Mouse (Mus musculus) embryonic facial prominence, embryonic 13.5 days (tissue): ENCODE data around the gene Lyrm1. TPM values are rescaled to one million over a fixed set of nuclear protein-coding genes. Genes with fewer than 3 reads are reported as not detected.

Source experiments
- ATAC-seq: fragments of 200-750 bp; cut with Nextera tagmentation; 2 replicates; pipeline ENCODE4 v1.8.0; 2017; ENCODE audit warnings: low read depth; ENCODE audit not compliant: insufficient number of reproducible peaks, insufficient read depth, low FRiP score, low TSS enrichment
- H3K27ac ChIP-seq: fragments of 300-500 bp; sonication (generic); 2 replicates; pipeline ENCODE4 v1.5.1; 2015; ENCODE audit warnings: moderate library complexity, mild to moderate bottlenecking, inconsistent platforms
- H3K27me3 ChIP-seq: fragments of 300-500 bp; sonication (generic); 2 replicates; pipeline ENCODE4 v1.6.1; 2015; ENCODE audit warnings: mild to moderate bottlenecking, inconsistent platforms
- H3K36me3 ChIP-seq: fragments of 300-500 bp; sonication (generic); 2 replicates; pipeline ENCODE4 v1.6.1; 2015; ENCODE audit warnings: mild to moderate bottlenecking, inconsistent platforms
- H3K4me1 ChIP-seq: fragments of 300-500 bp; sonication (generic); 2 replicates; pipeline ENCODE4 v1.6.1; 2015; ENCODE audit warnings: inconsistent platforms
- H3K4me2 ChIP-seq: fragments of 300-500 bp; sonication (generic); 2 replicates; pipeline ENCODE4 v1.6.1; 2015; ENCODE audit warnings: moderate library complexity, mild to moderate bottlenecking, inconsistent platforms
- H3K4me3 ChIP-seq: fragments of 300-500 bp; sonication (generic); 2 replicates; pipeline ENCODE4 v1.5.1; 2015; ENCODE audit warnings: mild to moderate bottlenecking, inconsistent platforms
- H3K9ac ChIP-seq: fragments of 300-500 bp; sonication (generic); 2 replicates; pipeline ENCODE4 v1.6.1; 2015; ENCODE audit warnings: mild to moderate bottlenecking, inconsistent platforms
- H3K9me3 ChIP-seq: fragments of 300-500 bp; sonication (generic); 2 replicates; pipeline ENCODE4 v1.6.1; 2016; ENCODE audit warnings: inconsistent platforms
- WGBS: fragments of 180-500 bp; shearing (Covaris S2); methylation state at CpG from one replicate; pipeline ENCODE4 v1.1.7; 2015; ENCODE audit warnings: mixed read lengths; 5-methylcytosine and 5-hydroxymethylcytosine counted together
- polyA plus RNA-seq: library from polyadenylated mRNA; unstranded; fragments of >200 nt; fragmentation: Nextera tagmentation; extraction: Ambion mirVana; gene quantifications from 2 replicates; pipeline ENCODE4 v1.2.1, GENCODE M21; 2015

The Lyrm1 gene
- polyA plus RNA-seq, 1 experiment from 2014 or later: 12.4 TPM

GRCm38 (mm10) chr7:119974214-119974613, 78.6 kb downstream of the Lyrm1 start:
- no peak overlapping the region for H3K4me3 ChIP-seq
- H3K9ac ChIP-seq: no peak overlapping the region
- no peaks in the 10 kb centered on the region for H3K27me3 ChIP-seq
- no peak overlapping the region for H3K27ac ChIP-seq
- no peaks in the 10 kb centered on the region for H3K4me1 ChIP-seq
- no peaks in the 10 kb centered on the region for H3K9me3 ChIP-seq
- no peak for ATAC-seq
- H3K4me2 ChIP-seq: no peak overlapping the region
- H3K36me3 ChIP-seq: no peaks in the 10 kb centered on the region
- WGBS: 83% methylated on average over 5 of the region's 5 CpGs

- 82% methylated on average over 6 of the region's 6 CpGs for WGBS
- H3K9ac ChIP-seq: no peak overlapping the region
- H3K27me3 ChIP-seq: no peaks in the 10 kb centered on the region
- H3K4me1 ChIP-seq: no peaks in the 10 kb centered on the region
- ATAC-seq: no peak
- no peaks in the 10 kb centered on the region for H3K9me3 ChIP-seq
- H3K36me3 ChIP-seq: no peaks in the 10 kb centered on the region
- H3K4me2 ChIP-seq: no peak overlapping the region
- H3K27ac ChIP-seq: no peak overlapping the region
- no peak overlapping the region for H3K4me3 ChIP-seq
Observed at GRCm38 (mm10) chr7:119976256-119976655, 80.6 kb downstream of the Lyrm1 start.

- no peak overlapping the region for H3K27ac ChIP-seq
- no peak overlapping the region for H3K4me2 ChIP-seq
- ATAC-seq: no peak
- no peaks in the 10 kb centered on the region for H3K4me1 ChIP-seq
- no peaks in the 10 kb centered on the region for H3K9me3 ChIP-seq
- WGBS: 87% methylated on average over 7 of the region's 7 CpGs
- no peak overlapping the region for H3K4me3 ChIP-seq
- no peaks in the 10 kb centered on the region for H3K27me3 ChIP-seq
- no peak overlapping the region for H3K9ac ChIP-seq
- no peaks in the 10 kb centered on the region for H3K36me3 ChIP-seq
Observed at GRCm38 (mm10) chr7:119977574-119977973, 81.9 kb downstream of the Lyrm1 start.

- H3K9ac ChIP-seq: no peak overlapping the region
- no peak overlapping the region for H3K4me2 ChIP-seq
- no peaks in the 10 kb centered on the region for H3K36me3 ChIP-seq
- H3K4me1 ChIP-seq: no peaks in the 10 kb centered on the region
- no peaks in the 10 kb centered on the region for H3K27me3 ChIP-seq
- ATAC-seq: no peak
- H3K4me3 ChIP-seq: no peak overlapping the region
- H3K9me3 ChIP-seq: no peaks in the 10 kb centered on the region
- H3K27ac ChIP-seq: no peak overlapping the region
Observed at GRCm38 (mm10) chr7:119978576-119978975, 82.9 kb downstream of the Lyrm1 start.

- Histone ChIP-seq H3K4me2 (no peak overlapping the region), H3K4me3 (no peak overlapping the region), H3K27me3 (no peaks in the 10 kb centered on the region), H3K36me3 (no peaks in the 10 kb centered on the region), H3K27ac (no peak overlapping the region), H3K9ac (no peak overlapping the region), H3K4me1 (no peaks in the 10 kb centered on the region), H3K9me3 (no peaks in the 10 kb centered on the region)
- WGBS: 85% methylated on average over 3 of the region's 3 CpGs
- ATAC-seq: no peak
Observed at GRCm38 (mm10) chr7:119980170-119980569, 84.5 kb downstream of the Lyrm1 start.

- Histone ChIP-seq H3K4me1 (no peaks in the 10 kb centered on the region), H3K36me3 (no peaks in the 10 kb centered on the region), H3K9me3 (no peaks in the 10 kb centered on the region), H3K9ac (no peak overlapping the region), H3K4me2 (no peak overlapping the region), H3K27me3 (no peaks in the 10 kb centered on the region), H3K4me3 (no peak overlapping the region), H3K27ac (no peak overlapping the region)
- ATAC-seq: no peak
- WGBS: 72% methylated on average over 3 of the region's 3 CpGs
Observed at GRCm38 (mm10) chr7:119985279-119985912, 89.7 kb downstream of the Lyrm1 start.

GRCm38 (mm10) chr7:119997066-119997465, 101.4 kb downstream of the Lyrm1 start:
- 81% methylated on average over 6 of the region's 6 CpGs for WGBS
- Histone ChIP-seq H3K9me3 (no peaks in the 10 kb centered on the region), H3K4me2 (no peak overlapping the region), H3K4me3 (no peak overlapping the region), H3K36me3 (no peaks in the 10 kb centered on the region), H3K27me3 (no peaks in the 10 kb centered on the region), H3K27ac (no peak overlapping the region), H3K4me1 (no peaks in the 10 kb centered on the region), H3K9ac (no peak overlapping the region)
- ATAC-seq: no peak

Other genes starting within 250 kb of the Lyrm1 start
- 3.1 and 10.5 TPM in 2 replicates for gene Acsm4, start 205.8 kb upstream of the Lyrm1 start, polyA plus RNA-seq
- gene Thumpd1, start 175.1 kb upstream of the Lyrm1 start, polyA plus RNA-seq: 78.2 and 83.5 TPM in 2 replicates
- gene Acsm3, start 134.9 kb upstream of the Lyrm1 start, polyA plus RNA-seq: 0.18 and 0.32 TPM in 2 replicates
- 23.4 and 29.1 TPM in 2 replicates for gene Rexo5, start 101.9 kb upstream of the Lyrm1 start, polyA plus RNA-seq
- gene Eri2, start 101.8 kb upstream of the Lyrm1 start, polyA plus RNA-seq: 24.5 and 27.4 TPM in 2 replicates
- 10.6 and 13.2 TPM in 2 replicates for gene Dcun1d3, start 437 bp downstream of the Lyrm1 start, polyA plus RNA-seq
- not detected in 2 replicates for gene Dnah3, start 199.4 kb downstream of the Lyrm1 start, polyA plus RNA-seq
- gene Tmem159, start 206.5 kb downstream of the Lyrm1 start, polyA plus RNA-seq: 26.6 and 29.0 TPM in 2 replicates
- not detected in 2 replicates for gene Zp2, start 249.4 kb downstream of the Lyrm1 start, polyA plus RNA-seq